Mouse (Mus musculus) lung, embryonic 15.5 days (tissue): Measurements from ENCODE around the gene Agap2. TPM values are rescaled to one million over a fixed set of nuclear protein-coding genes. Genes with fewer than 3 reads are reported as not detected.
"Not testable (repeated sequence)": the region's sequence is repeated elsewhere in the genome, so short reads cannot be mapped to it uniquely, and the experiment has no call there.

ENCODE experiments used
- ATAC-seq: fragments of 200-750 bp; cut with Nextera tagmentation; 2 replicates; pipeline ENCODE4 v1.8.0; 2017; ENCODE audit warnings: moderate number of reproducible peaks, borderline replicate concordance; ENCODE audit not compliant: low FRiP score, low TSS enrichment; ENCODE audit errors: extremely low read depth
- H3K27ac ChIP-seq: fragments of 300-500 bp; sonication (generic); 2 replicates; pipeline ENCODE4 v1.5.1; 2015; ENCODE audit warnings: moderate library complexity, mild to moderate bottlenecking, inconsistent platforms
- H3K27me3 ChIP-seq: fragments of 300-500 bp; sonication (generic); 2 replicates; pipeline ENCODE4 v1.6.1; 2015; ENCODE audit warnings: inconsistent platforms
- H3K36me3 ChIP-seq: fragments of 300-500 bp; sonication (generic); 2 replicates; pipeline ENCODE4 v1.6.1; 2015; ENCODE audit warnings: inconsistent platforms
- H3K4me1 ChIP-seq: fragments of 300-500 bp; sonication (generic); 2 replicates; pipeline ENCODE4 v1.6.1; 2015; ENCODE audit warnings: inconsistent platforms
- H3K4me2 ChIP-seq: fragments of 300-500 bp; sonication (generic); 2 replicates; pipeline ENCODE4 v1.6.1; 2015; ENCODE audit warnings: inconsistent platforms, mild to moderate bottlenecking, moderate library complexity
- H3K4me3 ChIP-seq: fragments of 300-500 bp; sonication (generic); 2 replicates; pipeline ENCODE4 v1.5.1; 2015; ENCODE audit warnings: mild to moderate bottlenecking, inconsistent platforms
- H3K9ac ChIP-seq: fragments of 300-500 bp; sonication (generic); 2 replicates; pipeline ENCODE4 v1.6.1; 2015; ENCODE audit warnings: inconsistent platforms
- H3K9me3 ChIP-seq: fragments of 300-500 bp; sonication (generic); 2 replicates; pipeline ENCODE4 v1.6.1; 2016; ENCODE audit warnings: inconsistent platforms
- WGBS: fragments of 180-500 bp; shearing (Covaris S2); methylation state at CpG from one replicate; pipeline ENCODE4 v1.1.7; 2015; 5-methylcytosine and 5-hydroxymethylcytosine counted together
- polyA plus RNA-seq: library from polyadenylated mRNA; unstranded; fragments of >200 nt; fragmentation: Nextera tagmentation; extraction: Ambion mirVana; gene quantifications from 2 replicates; pipeline ENCODE4 v1.2.1, GENCODE M21; 2015

Gene Agap2
- polyA plus RNA-seq, 1 experiment from 2014 or later, result 0.07 TPM

GRCm38 (mm10) chr10:127069281-127070189 is 5.5 kb upstream of the Agap2 start:
- Histone ChIP-seq H3K9ac (peak overlapping the region; percentile 58), H3K36me3 (peaks cover 39% of the 10 kb centered on the region), H3K27ac (peak overlapping the region; percentile 90), H3K4me2 (peak overlapping the region; percentile 83), H3K4me1 (peaks cover 29% of the 10 kb centered on the region), H3K27me3 (no peaks in the 10 kb centered on the region), H3K4me3 (peak overlapping the region; percentile 57), H3K9me3 (no peaks in the 10 kb centered on the region)
- peak; percentile 54 for ATAC-seq
- WGBS, result 4% methylated on average over 30 of the region's 30 CpGs

GRCm38 (mm10) chr10:127070190-127071121 is 4.6 kb upstream of the Agap2 start, which contains the start of gene Tspan31:
TSS of gene Tspan31 (minus strand) at chr10:127070264.
- H3K36me3 ChIP-seq, result peaks cover 32% of the 10 kb centered on the region
- peak within 1 kb of the TSS; percentile 83 for H3K4me2 ChIP-seq
- under 1% methylated on average over 36 of the region's 36 CpGs for WGBS
- peak; percentile 91 for ATAC-seq
- H3K9me3 ChIP-seq, result no peaks in the 10 kb centered on the region
- peak within 1 kb of the TSS; percentile 67 for H3K9ac ChIP-seq
- peak within 1 kb of the TSS; percentile 57 for H3K4me3 ChIP-seq
- peaks cover 3% of the 10 kb centered on the region; the same call in 1 of the 2 replicates for H3K27me3 ChIP-seq
- H3K4me1 ChIP-seq, result peaks cover 22% of the 10 kb centered on the region
- peak within 1 kb of the TSS; percentile 90 for H3K27ac ChIP-seq

DNA sequence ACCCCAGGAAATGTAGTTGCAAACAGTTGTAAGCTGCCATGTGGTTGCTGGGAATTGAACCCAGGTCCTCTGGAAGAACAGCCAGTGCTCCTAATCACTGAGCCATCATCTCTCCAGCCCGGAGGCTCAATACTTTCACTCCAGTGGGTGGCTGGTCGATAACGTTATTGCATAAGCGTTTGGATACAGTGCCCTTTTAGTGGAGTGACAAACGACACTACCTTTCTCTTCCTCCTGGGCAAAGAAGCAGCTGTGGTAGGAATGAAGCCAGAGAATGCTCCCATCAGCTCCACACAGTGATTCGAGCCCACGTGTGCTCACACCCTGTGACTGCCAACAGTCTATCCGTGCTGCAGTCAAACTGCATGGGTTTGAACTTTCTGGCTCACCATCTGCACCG is 3.9 kb upstream of the Agap2 start:
- peak overlapping the region; percentile 57 for H3K4me3 ChIP-seq
- H3K9ac ChIP-seq, result peak overlapping the region; percentile 67; the same call in 1 of the 2 replicates
- no peak for ATAC-seq
- peaks cover 24% of the 10 kb centered on the region for H3K36me3 ChIP-seq
- peaks cover 22% of the 10 kb centered on the region for H3K4me1 ChIP-seq
- H3K4me2 ChIP-seq, result peak overlapping the region; percentile 83
- H3K27ac ChIP-seq, result no peak overlapping the region
- H3K9me3 ChIP-seq, result no peaks in the 10 kb centered on the region
- WGBS, result 64% methylated on average over 9 of the region's 9 CpGs
- H3K27me3 ChIP-seq, result peaks cover 10% of the 10 kb centered on the region

DNA sequence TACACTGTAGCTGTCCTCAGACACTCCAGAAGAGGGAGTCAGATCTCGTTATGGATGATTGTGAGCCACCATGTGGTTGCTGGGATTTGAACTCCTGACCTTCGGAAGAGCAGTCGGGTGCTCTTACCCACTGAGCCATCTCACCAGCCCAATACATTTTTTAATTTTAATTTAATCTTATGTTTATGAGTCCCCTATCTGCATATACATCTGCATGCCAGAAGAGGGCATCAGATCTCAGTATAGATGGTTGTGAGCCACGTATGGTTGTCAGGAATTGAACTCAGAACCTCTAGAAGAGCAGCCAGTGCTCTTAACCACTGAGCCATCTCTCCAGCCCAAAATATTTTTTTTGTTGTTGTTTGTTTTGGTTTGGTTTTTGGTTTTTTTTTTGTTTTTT is 2.8 kb upstream of the Agap2 start:
- H3K4me2 ChIP-seq, H3K27ac ChIP-seq, H3K4me3 ChIP-seq, H3K9ac ChIP-seq, ATAC-seq, H3K9me3 ChIP-seq: not testable (repeated sequence)
- Histone ChIP-seq H3K27me3 (peaks cover 21% of the 10 kb centered on the region), H3K36me3 (peaks cover 14% of the 10 kb centered on the region), H3K4me1 (peaks cover 22% of the 10 kb centered on the region)
- 77% methylated on average over 4 of the region's 4 CpGs for WGBS

DNA sequence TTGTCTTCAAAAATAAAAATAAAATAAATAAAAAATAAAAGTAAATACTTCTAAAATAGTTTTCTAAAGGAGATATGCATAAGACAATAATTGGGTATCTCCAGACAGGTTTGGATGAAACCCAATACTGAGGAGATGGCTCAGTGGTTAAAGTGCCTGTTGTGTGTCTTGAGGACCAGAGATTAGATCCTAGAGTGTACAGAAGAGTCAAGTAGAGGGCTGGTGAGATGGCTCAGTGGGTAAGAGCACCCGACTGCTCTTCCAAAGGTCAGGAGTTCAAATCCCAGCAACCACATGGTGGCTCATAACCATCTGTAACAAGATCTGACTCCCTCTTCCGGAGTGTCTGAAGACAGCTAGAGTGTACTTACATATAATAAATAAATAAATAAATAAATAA is 2.1 kb upstream of the Agap2 start:
- not testable (repeated sequence) for H3K9ac ChIP-seq, H3K9me3 ChIP-seq, H3K4me2 ChIP-seq, H3K4me3 ChIP-seq, ATAC-seq, H3K27ac ChIP-seq, H3K36me3 ChIP-seq
- Histone ChIP-seq H3K27me3 (peaks cover 28% of the 10 kb centered on the region), H3K4me1 (peaks cover 18% of the 10 kb centered on the region)
- 59% methylated on average over 2 of the region's 2 CpGs for WGBS

DNA sequence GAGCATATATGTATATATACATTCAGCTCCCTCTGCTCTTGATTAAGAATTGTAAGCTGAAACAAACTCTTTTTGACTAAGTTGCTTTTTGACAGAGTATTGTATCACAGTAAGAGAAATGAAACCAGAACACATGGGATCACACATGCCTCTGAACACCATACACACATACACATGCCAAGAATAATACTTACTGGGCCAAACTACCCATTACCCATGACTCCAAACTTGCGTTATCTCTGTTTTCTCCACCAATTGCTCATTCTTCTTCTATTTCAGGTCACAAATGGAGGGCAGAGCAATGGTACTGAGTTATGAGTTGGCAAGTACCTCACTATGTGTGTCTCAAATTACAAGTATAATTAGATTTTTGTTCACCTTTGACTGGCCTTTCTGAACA is 1.1 kb upstream of the Agap2 start:
- ATAC-seq, result no peak
- Histone ChIP-seq H3K4me3 (no peak overlapping the region), H3K9me3 (no peaks in the 10 kb centered on the region), H3K27me3 (peaks cover 38% of the 10 kb centered on the region), H3K36me3 (no peaks in the 10 kb centered on the region), H3K27ac (no peak overlapping the region), H3K4me1 (peaks cover 17% of the 10 kb centered on the region), H3K9ac (no peak overlapping the region), H3K4me2 (no peak overlapping the region)
- 93% methylated on average over 1 of the region's 1 CpGs for WGBS

DNA sequence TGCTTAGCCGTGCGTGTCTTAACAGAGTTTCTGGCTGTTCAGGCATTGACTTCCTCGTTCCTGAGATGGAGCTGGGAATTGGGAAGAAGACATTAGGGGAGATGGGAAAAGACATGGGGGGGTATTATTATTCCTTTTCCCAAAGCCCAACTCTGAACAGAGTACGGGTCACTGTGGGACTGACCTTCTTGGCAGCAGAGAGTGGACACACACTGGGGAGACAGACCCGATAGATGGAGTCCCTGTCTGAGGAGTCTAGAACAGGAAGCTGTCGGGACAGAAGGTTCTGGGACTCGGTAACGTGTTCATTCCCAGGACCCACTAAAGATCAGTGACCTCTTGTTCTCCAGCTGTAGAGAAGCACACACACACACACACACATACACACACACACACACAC is 567 bp downstream of the Agap2 start:
- no peak for ATAC-seq
- H3K36me3 ChIP-seq, result no peaks in the 10 kb centered on the region
- 62% methylated on average over 8 of the region's 8 CpGs for whole genome bisulfite sequencing
- H3K9ac ChIP-seq, result no peak overlapping the region
- H3K27ac ChIP-seq, result no peak overlapping the region
- H3K27me3 ChIP-seq, result peaks cover 55% of the 10 kb centered on the region
- no peak overlapping the region for H3K4me2 ChIP-seq
- no peak overlapping the region for H3K4me3 ChIP-seq
- no peaks in the 10 kb centered on the region for H3K9me3 ChIP-seq
- H3K4me1 ChIP-seq, result peaks cover 32% of the 10 kb centered on the region

DNA sequence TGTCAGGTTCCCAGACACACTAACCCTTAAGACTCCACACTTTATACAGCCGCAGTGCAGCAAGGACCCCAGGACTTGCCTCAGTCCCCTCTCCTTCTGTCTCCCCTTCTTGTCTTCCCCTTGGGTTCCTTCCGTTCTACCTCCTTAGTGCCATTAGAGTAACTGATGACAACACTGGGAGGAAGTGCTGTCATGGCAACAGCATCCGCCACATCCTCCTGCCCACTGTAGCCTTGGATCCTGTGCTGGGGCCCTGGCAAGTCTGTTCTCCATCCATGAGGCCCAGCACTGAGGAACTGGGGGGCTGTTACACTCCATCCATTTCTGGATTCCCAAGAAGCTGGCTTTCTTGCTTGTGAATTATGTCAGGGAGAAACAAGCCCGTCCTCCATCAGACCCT is 998 bp downstream of the Agap2 start:
- Histone ChIP-seq H3K4me3 (no peak overlapping the region), H3K9ac (no peak overlapping the region), H3K27ac (no peak overlapping the region), H3K36me3 (no peaks in the 10 kb centered on the region), H3K27me3 (peaks cover 59% of the 10 kb centered on the region), H3K9me3 (no peaks in the 10 kb centered on the region), H3K4me2 (no peak overlapping the region), H3K4me1 (peaks cover 33% of the 10 kb centered on the region)
- 26% methylated on average over 4 of the region's 4 CpGs for WGBS
- no peak for ATAC-seq

DNA sequence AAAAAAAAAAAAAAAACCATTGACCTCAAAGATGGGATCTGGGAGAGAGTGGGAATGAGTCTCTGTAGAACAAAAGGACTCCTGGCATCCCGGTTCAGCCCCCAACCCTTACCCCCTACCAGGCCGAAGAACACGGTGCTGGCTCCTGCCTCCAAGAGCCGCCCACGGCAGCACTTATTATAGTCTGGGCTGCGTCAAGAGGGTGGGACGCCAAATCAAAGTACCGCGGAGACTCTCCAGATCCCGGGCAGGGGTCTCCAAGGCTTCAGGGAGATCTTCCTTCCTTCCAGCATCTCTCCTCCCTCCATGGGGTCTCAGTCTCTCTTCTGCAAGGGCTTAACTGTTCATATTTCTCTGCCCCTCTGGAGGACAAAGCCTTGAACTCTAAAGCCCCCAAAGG is 2.4 kb downstream of the Agap2 start:
- Histone ChIP-seq H3K27ac (no peak overlapping the region), H3K4me3 (no peak overlapping the region), H3K4me2 (no peak overlapping the region), H3K9me3 (no peaks in the 10 kb centered on the region), H3K4me1 (peaks cover 41% of the 10 kb centered on the region), H3K36me3 (no peaks in the 10 kb centered on the region), H3K9ac (no peak overlapping the region), H3K27me3 (peaks cover 73% of the 10 kb centered on the region)
- WGBS, result 7% methylated on average over 10 of the region's 10 CpGs
- ATAC-seq, result no peak

DNA sequence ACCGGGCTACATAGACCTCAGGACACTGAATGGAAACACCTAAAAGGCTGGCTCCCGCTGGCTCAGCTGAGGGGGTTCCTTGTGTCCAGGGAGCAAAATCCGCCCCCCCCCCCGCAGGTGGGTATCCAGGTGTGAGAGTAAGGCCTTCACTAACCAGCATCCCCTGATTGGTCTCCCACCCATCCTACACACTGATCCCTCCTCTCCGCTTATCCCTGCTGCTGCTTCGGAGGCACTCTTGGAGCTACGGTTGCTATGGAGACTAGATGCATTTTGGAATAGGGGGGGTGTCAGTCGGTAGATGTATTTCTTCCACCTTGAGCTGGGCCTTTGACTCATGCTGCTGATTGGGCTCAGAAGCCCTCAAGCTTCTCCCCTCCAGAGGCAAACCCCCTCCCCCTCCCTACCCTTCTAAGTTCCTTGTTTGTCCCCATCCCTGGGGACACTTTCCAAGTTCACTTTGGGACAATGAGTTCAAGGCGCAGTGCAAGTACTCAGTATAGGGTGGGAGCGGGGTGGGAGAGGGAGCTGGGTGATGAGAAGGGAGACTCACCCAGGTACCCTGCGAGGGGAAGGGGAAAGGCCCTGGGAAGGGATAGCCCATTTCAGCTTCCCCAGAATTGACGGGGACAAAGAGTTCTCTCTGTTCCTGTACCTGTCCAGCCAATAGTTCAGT is 3.1 kb downstream of the Agap2 start:
- 1% methylated on average over 12 of the region's 12 CpGs for WGBS
- Histone ChIP-seq H3K27me3 (peaks cover 80% of the 10 kb centered on the region), H3K4me2 (peak overlapping the region; percentile 85), H3K4me1 (peaks cover 41% of the 10 kb centered on the region), H3K9ac (no peak overlapping the region), H3K9me3 (no peaks in the 10 kb centered on the region), H3K36me3 (no peaks in the 10 kb centered on the region), H3K4me3 (peak overlapping the region; percentile 46), H3K27ac (no peak overlapping the region)
- no peak for ATAC-seq
